Mouse (Mus musculus): ENCODE measurements at regions not wholly inside any gene's neighbourhood (a gene's known extent, or its start where the extent isn't known, plus 50 kb on each side); places are given as distances from the start of the nearest gene placed in this dataset.
"Not testable (repeated sequence)": the region's sequence is repeated elsewhere in the genome, so short reads cannot be mapped to it uniquely, and the experiment has no call there.

DNA sequence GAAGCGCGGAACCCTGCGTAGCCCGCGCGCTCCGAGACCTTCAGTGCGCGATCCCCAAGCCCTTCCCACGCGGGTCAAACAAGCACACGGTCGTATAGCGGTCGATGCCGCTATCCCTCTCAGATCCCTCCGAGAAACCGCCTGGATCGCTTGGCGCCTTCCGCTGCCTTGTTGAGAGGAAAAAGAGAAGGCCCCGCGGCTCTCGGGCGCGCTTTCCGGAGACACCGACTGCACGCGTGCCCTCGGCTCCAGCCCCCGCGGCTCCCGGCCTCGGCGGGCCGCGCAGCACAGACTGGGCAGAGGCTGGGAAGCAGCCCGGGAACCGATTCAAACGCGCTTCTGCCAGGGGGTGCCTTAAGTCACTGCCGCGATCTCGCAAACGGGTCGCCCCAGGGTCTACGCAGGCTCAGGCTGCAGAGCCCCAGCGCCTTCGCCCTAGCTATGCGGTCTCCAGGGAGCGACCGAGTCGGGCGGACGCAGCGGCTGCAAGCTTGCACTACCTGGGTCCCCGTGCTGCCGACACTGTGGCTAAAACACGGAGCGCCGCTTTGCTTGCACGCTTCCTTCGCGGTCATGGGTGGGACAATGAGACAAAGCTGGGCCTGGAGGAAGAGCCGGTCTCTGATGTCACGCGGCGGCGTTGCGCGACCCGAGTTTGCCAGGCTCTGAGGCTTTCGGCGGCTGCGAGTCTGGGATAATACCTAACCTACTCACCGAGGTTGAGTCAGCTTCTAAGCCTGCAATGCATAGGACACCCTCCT, 87.3 kb downstream of the Crisp4 start:
- WGBS, result under 1% methylated on average over 76 of the region's 77 CpGs
- peak overlapping the region; percentile 56 for H3K4me3 ChIP-seq (ENCODE audit: low read depth, low read length)
- H3K9ac ChIP-seq (ENCODE audit: low read length), result peak overlapping the region; percentile 63
- H3K4me2 ChIP-seq (ENCODE audit: low read depth, severe bottlenecking), result peak overlapping the region; percentile 98
- H3K27ac ChIP-seq (replicated peaks; ENCODE audit: low read depth, low read length), result no peak overlapping the region
- no peaks in the 10 kb centered on the region for H3K36me3 ChIP-seq (ENCODE audit: control insufficient read depth, insufficient read depth, low read length)
- H3K27me3 ChIP-seq (ENCODE audit: control insufficient read depth, insufficient read depth, low read length), result peaks cover 16% of the 10 kb centered on the region
- H3K4me1 ChIP-seq (ENCODE audit: control insufficient read depth, insufficient read depth, low read length), result no peaks in the 10 kb centered on the region
- no peaks in the 10 kb centered on the region for H3K9me3 ChIP-seq (ENCODE audit: control insufficient read depth, low read length)
- peak; percentile 72 for DNase-seq (ENCODE audit: low spot score)
- ATAC-seq (ENCODE audit: insufficient number of reproducible peaks, low FRiP score, low TSS enrichment, low read depth), result peak; percentile 45; the same call in 1 of the 2 replicates

DNA sequence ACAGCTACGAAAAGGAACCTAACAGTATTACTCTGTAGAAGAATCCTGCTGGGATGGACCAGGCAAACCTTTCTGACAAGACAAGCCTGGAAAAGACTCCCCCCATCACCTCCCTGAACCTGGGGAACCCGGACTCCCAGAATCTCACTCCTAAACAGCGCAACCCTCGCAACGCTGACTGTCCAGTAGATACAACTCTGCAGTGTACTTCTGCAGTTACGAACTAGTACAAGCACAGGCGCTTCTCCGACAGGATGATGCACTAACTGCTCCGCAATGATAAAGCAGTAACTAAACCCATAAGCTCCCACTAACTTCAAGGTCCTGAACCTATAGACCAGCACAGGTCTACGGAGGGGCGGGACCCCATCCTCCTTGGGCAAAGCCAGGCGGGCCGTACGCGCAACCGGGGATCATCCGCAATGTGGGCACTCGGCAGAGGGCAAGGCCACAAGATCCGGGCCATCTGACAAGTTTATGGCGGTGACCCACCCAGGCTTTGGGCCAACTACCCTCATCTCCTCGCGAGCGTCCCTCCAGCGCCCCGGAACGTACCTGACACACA, 88.0 kb downstream of the Crisp4 start:
- no peak overlapping the region for H3K27ac ChIP-seq (replicated peaks; ENCODE audit: low read depth, low read length)
- WGBS, result 1% methylated on average over 26 of the region's 26 CpGs
- DNase-seq (ENCODE audit: low spot score) (peak; percentile 61), ATAC-seq (ENCODE audit: insufficient number of reproducible peaks, low FRiP score, low TSS enrichment, low read depth) (peak; percentile 63)
- no peaks in the 10 kb centered on the region for H3K36me3 ChIP-seq (ENCODE audit: control insufficient read depth, insufficient read depth, low read length)
- peak overlapping the region; percentile 56 for H3K4me3 ChIP-seq (ENCODE audit: low read depth, low read length)
- H3K9ac ChIP-seq (ENCODE audit: low read length), result peak overlapping the region; percentile 63
- H3K9me3 ChIP-seq (ENCODE audit: control insufficient read depth, low read length), result no peaks in the 10 kb centered on the region
- H3K4me2 ChIP-seq (ENCODE audit: low read depth, severe bottlenecking), result peak overlapping the region; percentile 98
- no peaks in the 10 kb centered on the region for H3K4me1 ChIP-seq (ENCODE audit: control insufficient read depth, insufficient read depth, low read length)
- peaks cover 16% of the 10 kb centered on the region for H3K27me3 ChIP-seq (ENCODE audit: control insufficient read depth, insufficient read depth, low read length)

DNA sequence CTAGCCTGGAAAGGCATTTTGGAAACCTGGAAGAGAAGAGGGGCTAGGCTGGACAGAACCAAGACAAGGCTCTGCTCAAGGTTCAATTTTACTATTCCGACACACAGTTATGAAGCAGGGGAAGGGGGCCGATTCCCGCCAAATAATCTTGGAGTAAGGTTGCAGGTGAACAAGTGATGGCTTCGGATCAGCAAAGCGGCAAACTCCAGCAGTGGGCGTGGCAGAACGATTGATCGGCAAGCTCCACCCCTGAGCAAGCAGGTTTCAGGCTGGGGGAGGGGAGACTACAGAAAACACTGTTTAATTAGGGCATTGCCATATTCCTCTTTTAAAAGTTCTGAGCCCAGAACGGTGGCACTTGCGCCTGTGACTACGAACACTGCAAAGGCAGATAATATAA, 88.7 kb downstream of the Crisp4 start:
- not testable (repeated sequence) for H3K4me3 ChIP-seq (ENCODE audit: low read depth, low read length); H3K27ac ChIP-seq (replicated peaks; ENCODE audit: low read depth, low read length); H3K4me1 ChIP-seq (ENCODE audit: control insufficient read depth, insufficient read depth, low read length); H3K9ac ChIP-seq (ENCODE audit: low read length); H3K9me3 ChIP-seq (ENCODE audit: control insufficient read depth, low read length); H3K36me3 ChIP-seq (ENCODE audit: control insufficient read depth, insufficient read depth, low read length); ATAC-seq (ENCODE audit: insufficient number of reproducible peaks, low FRiP score, low TSS enrichment, low read depth)
- Histone ChIP-seq H3K27me3 (ENCODE audit: control insufficient read depth, insufficient read depth, low read length) (peaks cover 16% of the 10 kb centered on the region), H3K4me2 (ENCODE audit: low read depth, severe bottlenecking) (peak overlapping the region; percentile 98; the same call in 1 of the 2 replicates)
- DNase-seq (ENCODE audit: low spot score), result peak; percentile 34
- WGBS, result 10% methylated on average over 11 of the region's 11 CpGs

DNA sequence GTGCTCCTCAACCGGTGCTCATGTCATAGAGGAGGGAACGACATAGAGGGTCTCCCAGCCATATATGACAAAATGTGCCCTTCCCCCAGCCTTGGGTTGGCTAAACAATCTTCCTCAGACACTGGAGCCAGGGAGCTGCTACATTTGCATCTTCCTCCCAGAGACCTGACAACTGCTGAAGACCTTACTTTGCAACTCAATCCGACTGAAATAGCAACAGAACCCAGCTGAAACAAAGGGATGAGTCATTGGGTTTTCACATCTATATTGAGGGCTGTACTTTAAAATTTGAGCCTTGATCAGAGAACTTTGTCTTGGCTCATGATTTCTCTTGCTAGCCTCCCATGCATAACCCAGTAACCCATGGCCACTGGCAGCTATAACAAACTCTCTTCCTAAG, 115.5 kb downstream of the Crisp4 start:
- no peak overlapping the region for H3K27ac ChIP-seq (replicated peaks; ENCODE audit: low read depth, low read length)
- no peak overlapping the region for H3K4me3 ChIP-seq (ENCODE audit: low read depth, low read length)
- no peaks in the 10 kb centered on the region for H3K27me3 ChIP-seq (ENCODE audit: control insufficient read depth, insufficient read depth, low read length)
- H3K4me1 ChIP-seq (ENCODE audit: control insufficient read depth, insufficient read depth, low read length), result no peaks in the 10 kb centered on the region
- H3K9ac ChIP-seq (ENCODE audit: low read length), result no peak overlapping the region
- 67% methylated on average over 3 of the region's 3 CpGs for WGBS
- no peaks in the 10 kb centered on the region for H3K36me3 ChIP-seq (ENCODE audit: control insufficient read depth, insufficient read depth, low read length)
- DNase-seq (ENCODE audit: low spot score) (no peak), ATAC-seq (ENCODE audit: insufficient number of reproducible peaks, low FRiP score, low TSS enrichment, low read depth) (no peak)
- H3K4me2 ChIP-seq (ENCODE audit: low read depth, severe bottlenecking), result no peak overlapping the region
- H3K9me3 ChIP-seq (ENCODE audit: control insufficient read depth, low read length), result no peaks in the 10 kb centered on the region

DNA sequence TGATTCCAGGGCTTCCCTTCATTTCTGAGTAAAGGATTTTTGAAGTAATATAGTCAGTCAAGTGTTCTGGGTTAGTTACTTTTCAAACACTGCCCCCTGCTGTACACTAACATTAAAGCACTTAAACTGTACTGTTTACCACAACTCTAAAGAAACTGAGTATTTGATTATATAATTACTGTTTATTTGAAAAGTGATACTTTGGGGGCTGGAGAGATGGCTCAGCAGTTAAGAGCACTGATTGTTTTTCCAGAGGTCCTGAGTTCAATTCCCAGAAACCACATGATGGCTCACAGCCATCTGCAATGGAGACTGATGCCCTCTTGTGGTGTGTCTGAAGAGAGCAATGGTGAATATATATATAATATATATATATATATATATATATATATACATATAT, 132.8 kb downstream of the Crisp4 start:
- not testable (repeated sequence) for H3K27ac ChIP-seq (replicated peaks; ENCODE audit: low read depth, low read length); DNase-seq (ENCODE audit: low spot score); H3K4me3 ChIP-seq (ENCODE audit: low read depth, low read length); H3K4me2 ChIP-seq (ENCODE audit: low read depth, severe bottlenecking); H3K9ac ChIP-seq (ENCODE audit: low read length); H3K27me3 ChIP-seq (ENCODE audit: control insufficient read depth, insufficient read depth, low read length); H3K36me3 ChIP-seq (ENCODE audit: control insufficient read depth, insufficient read depth, low read length); H3K4me1 ChIP-seq (ENCODE audit: control insufficient read depth, insufficient read depth, low read length); H3K9me3 ChIP-seq (ENCODE audit: control insufficient read depth, low read length)
- ATAC-seq (ENCODE audit: insufficient number of reproducible peaks, low FRiP score, low TSS enrichment, low read depth), result 0 out of 2 replicates have a peak, but pooled peaks have one; percentile 60

DNA sequence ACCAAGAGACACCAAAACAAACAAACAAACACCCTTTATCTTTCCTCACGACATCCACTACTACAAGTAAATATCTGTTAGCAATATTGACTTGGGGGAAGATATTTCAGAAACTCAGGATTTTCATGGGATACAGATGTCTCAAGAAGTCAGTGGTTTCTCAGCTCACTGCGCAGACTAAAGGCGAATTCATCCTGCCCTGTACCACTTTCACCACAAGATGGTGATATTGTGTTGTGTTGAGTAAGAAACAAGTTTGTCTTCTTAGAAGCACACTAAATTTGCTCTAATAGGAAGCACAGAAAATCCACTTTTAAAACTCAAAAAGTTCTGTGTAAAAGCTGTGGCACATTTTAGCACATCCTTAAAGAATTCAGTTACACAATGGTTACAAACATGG, 165.1 kb downstream of the Crisp4 start:
- 16% methylated on average over 3 of the region's 3 CpGs for WGBS
- Histone ChIP-seq H3K9ac (ENCODE audit: low read length) (no peak overlapping the region), H3K4me2 (ENCODE audit: low read depth, severe bottlenecking) (no peak overlapping the region), H3K27ac (replicated peaks; ENCODE audit: low read depth, low read length) (no peak overlapping the region), H3K4me3 (ENCODE audit: low read depth, low read length) (no peak overlapping the region), H3K9me3 (ENCODE audit: control insufficient read depth, low read length) (no peaks in the 10 kb centered on the region), H3K4me1 (ENCODE audit: control insufficient read depth, insufficient read depth, low read length) (no peaks in the 10 kb centered on the region), H3K27me3 (ENCODE audit: control insufficient read depth, insufficient read depth, low read length) (no peaks in the 10 kb centered on the region), H3K36me3 (ENCODE audit: control insufficient read depth, insufficient read depth, low read length) (no peaks in the 10 kb centered on the region)
- DNase-seq (ENCODE audit: low spot score) (peak; percentile 54), ATAC-seq (ENCODE audit: insufficient number of reproducible peaks, low FRiP score, low TSS enrichment, low read depth) (no peak)

DNA sequence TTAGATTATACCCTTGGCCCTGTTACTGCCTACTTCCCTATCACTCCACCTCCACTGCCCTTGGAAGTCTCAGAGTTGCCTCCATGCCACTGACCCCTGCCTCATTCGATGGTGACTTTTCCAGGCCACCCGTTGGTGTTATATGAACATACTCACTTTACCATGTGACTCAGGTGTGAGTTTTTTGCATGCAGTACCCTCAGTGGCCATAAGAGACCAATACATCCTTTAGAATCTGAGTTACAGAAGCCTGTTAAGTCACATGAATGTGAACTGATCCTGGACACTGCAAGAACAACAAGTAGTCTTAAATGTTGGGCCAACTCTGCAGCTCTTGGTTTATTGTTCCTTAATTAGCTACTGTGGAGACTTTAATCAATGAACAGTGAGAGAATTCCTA, 167.6 kb downstream of the Crisp4 start:
- H3K9me3 ChIP-seq (ENCODE audit: control insufficient read depth, low read length), result no peaks in the 10 kb centered on the region
- no peaks in the 10 kb centered on the region for H3K36me3 ChIP-seq (ENCODE audit: control insufficient read depth, insufficient read depth, low read length)
- no peak overlapping the region for H3K27ac ChIP-seq (replicated peaks; ENCODE audit: low read depth, low read length)
- no peak overlapping the region for H3K9ac ChIP-seq (ENCODE audit: low read length)
- H3K27me3 ChIP-seq (ENCODE audit: control insufficient read depth, insufficient read depth, low read length), result no peaks in the 10 kb centered on the region
- no peak overlapping the region for H3K4me2 ChIP-seq (ENCODE audit: low read depth, severe bottlenecking)
- H3K4me3 ChIP-seq (ENCODE audit: low read depth, low read length), result no peak overlapping the region
- DNase-seq (ENCODE audit: low spot score), result no peak
- 83% methylated on average over 2 of the region's 2 CpGs for WGBS
- no peaks in the 10 kb centered on the region for H3K4me1 ChIP-seq (ENCODE audit: control insufficient read depth, insufficient read depth, low read length)
- no peak for ATAC-seq (ENCODE audit: insufficient number of reproducible peaks, low FRiP score, low TSS enrichment, low read depth)

DNA sequence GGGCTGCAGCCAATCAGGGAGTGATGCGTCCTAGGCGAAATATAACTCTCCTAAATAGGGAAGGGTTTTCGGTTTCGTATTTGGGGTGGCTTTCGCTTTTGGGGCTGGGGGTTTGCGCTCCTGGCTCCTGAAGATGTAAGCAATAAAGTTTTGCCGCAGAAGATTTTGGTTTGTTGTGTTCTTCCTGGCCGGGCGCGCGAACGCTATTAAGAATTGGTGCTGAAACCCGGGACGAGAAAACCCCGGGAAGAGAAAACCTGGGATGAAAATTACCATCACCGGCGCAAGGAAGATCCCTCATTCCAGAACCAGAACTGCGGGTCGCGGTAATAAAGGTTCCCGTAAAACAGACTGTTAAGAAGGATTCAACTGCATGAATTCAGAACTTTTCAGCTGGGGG, 188.8 kb downstream of the Crisp4 start:
- WGBS, result 97% methylated on average over 14 of the region's 21 CpGs
- not testable (repeated sequence) for ATAC-seq (ENCODE audit: insufficient number of reproducible peaks, low FRiP score, low TSS enrichment, low read depth); H3K4me3 ChIP-seq (ENCODE audit: low read depth, low read length)

More for the DNA sequence above, 188.8 kb downstream of the Crisp4 start:
- H3K27ac ChIP-seq (replicated peaks; ENCODE audit: low read depth, low read length); DNase-seq (ENCODE audit: low spot score); H3K9me3 ChIP-seq (ENCODE audit: control insufficient read depth, low read length); H3K27me3 ChIP-seq (ENCODE audit: control insufficient read depth, insufficient read depth, low read length); H3K36me3 ChIP-seq (ENCODE audit: control insufficient read depth, insufficient read depth, low read length); H3K4me2 ChIP-seq (ENCODE audit: low read depth, severe bottlenecking); H3K9ac ChIP-seq (ENCODE audit: low read length); H3K4me1 ChIP-seq (ENCODE audit: control insufficient read depth, insufficient read depth, low read length): not testable (repeated sequence)

Data from limb, embryonic 11.5 days (tissue).